Mouse (Mus musculus) midbrain, postnatal 0 days (tissue): Measurements from ENCODE around the gene Bmt2. TPM values are rescaled to one million over a fixed set of nuclear protein-coding genes. Genes with fewer than 3 reads are reported as not detected.

Source experiments
- ATAC-seq: fragments of 200-750 bp; cut with Nextera tagmentation; 2 replicates; pipeline ENCODE4 v1.8.0; 2017; ENCODE audit warnings: moderate number of reproducible peaks, mild to moderate bottlenecking, moderate TSS enrichment, moderate library complexity; ENCODE audit not compliant: low FRiP score
- DNase-seq: peaks from one replicate; pipeline ENCODE4 v3.0.0-alpha.2; 2015; ENCODE audit warnings: low spot score
- H3K27ac ChIP-seq: fragments of 300-500 bp; sonication (generic); 2 replicates; pipeline ENCODE4 v1.5.1; 2014; ENCODE audit warnings: low read depth, mild to moderate bottlenecking, low read length, mixed read lengths
- H3K27me3 ChIP-seq: fragments of 300-500 bp; sonication (generic); 2 replicates; pipeline ENCODE4 v1.6.1; 2014; ENCODE audit warnings: low read length, control low read depth, mixed read lengths; ENCODE audit not compliant: insufficient read depth
- H3K36me3 ChIP-seq: fragments of 300-500 bp; sonication (generic); 2 replicates; pipeline ENCODE4 v1.6.1; 2014; ENCODE audit warnings: low read length, control low read depth, mixed read lengths; ENCODE audit not compliant: insufficient read depth
- H3K4me1 ChIP-seq: fragments of 300-500 bp; sonication (generic); 2 replicates; pipeline ENCODE4 v1.6.1; 2014; ENCODE audit warnings: mild to moderate bottlenecking, control low read depth, antibody characterized with exemption, low read length, mixed read lengths; ENCODE audit not compliant: insufficient read depth
- H3K4me2 ChIP-seq: fragments of 300-500 bp; sonication (generic); 2 replicates; pipeline ENCODE4 v1.6.1; 2014; ENCODE audit warnings: low read depth, mild to moderate bottlenecking, low read length, mixed read lengths; ENCODE audit not compliant: poor library complexity, severe bottlenecking
- H3K4me3 ChIP-seq: fragments of 300-500 bp; sonication (generic); 2 replicates; pipeline ENCODE4 v1.5.1; 2014; ENCODE audit warnings: low read depth, mild to moderate bottlenecking, low read length, moderate library complexity
- H3K9ac ChIP-seq: fragments of 300-500 bp; sonication (generic); replicated peaks from 2 replicates; pipeline ENCODE4 v1.6.1; 2014; ENCODE audit warnings: mild to moderate bottlenecking, low read length, moderate library complexity, mixed read lengths; ENCODE audit not compliant: poor library complexity, severe bottlenecking
- H3K9me3 ChIP-seq: fragments of 300-500 bp; sonication (generic); 2 replicates; pipeline ENCODE4 v1.6.1; 2016; ENCODE audit warnings: low read length, control low read depth
- CTCF ChIP-seq: IDR thresholded peaks from 2 replicates; pipeline ENCODE4 v1.5.1; 2016; ENCODE audit warnings: antibody characterized with exemption, mild to moderate bottlenecking
- WGBS: fragments of 180-500 bp; shearing (Covaris S2); extraction: QIAGEN DNeasy Blood & Tissue Kit; methylation state at CpG from one replicate; pipeline ENCODE4 v1.1.7; 2014; 5-methylcytosine and 5-hydroxymethylcytosine counted together
- polyA plus RNA-seq: library from polyadenylated mRNA; unstranded; fragments of >200 nt; fragmentation: Nextera tagmentation; extraction: Ambion mirVana; gene quantifications from 2 replicates; pipeline ENCODE4 v1.2.1, GENCODE M21; 2015
- total RNA-seq: library from RNA; depleted of rRNA; stranded (reverse); fragments of >200 nt; gene quantifications from 2 replicates; pipeline ENCODE4 v1.2.3, GENCODE M21; 2014

Gene Bmt2
- total and polyA plus RNA-seq, 2 experiments from 2014 or later, result 11.0 to 28.9 TPM

DNA sequence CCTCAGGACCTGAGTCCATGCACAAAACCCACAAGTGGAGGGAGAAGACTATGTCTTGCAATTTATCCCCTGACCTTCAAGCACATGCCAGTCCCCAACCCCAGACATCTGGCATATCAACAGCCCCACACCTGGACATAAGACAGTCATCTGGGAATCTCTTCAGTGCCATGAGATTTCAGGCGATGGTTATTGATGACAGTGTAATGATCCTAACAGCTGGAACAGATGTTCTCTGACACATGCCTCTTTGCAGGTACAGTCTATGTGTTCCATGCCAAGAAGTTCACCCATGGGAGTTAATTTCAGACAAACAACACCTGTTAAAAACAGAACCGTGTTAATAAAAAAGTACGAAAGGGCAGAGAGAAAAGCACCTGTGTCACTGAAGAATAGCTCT is 64.1 kb downstream of the Bmt2 start:
- no peak overlapping the region for H3K4me2 ChIP-seq
- DNase-seq (no peak), ATAC-seq (no peak)
- H3K27ac ChIP-seq, result no peak overlapping the region
- H3K4me1 ChIP-seq, result no peaks in the 10 kb centered on the region
- WGBS, result 87% methylated on average over 3 of the region's 3 CpGs
- no peaks in the 10 kb centered on the region for H3K36me3 ChIP-seq
- TF ChIP-seq CTCF, result no peak
- no peaks in the 10 kb centered on the region for H3K9me3 ChIP-seq
- H3K27me3 ChIP-seq, result no peaks in the 10 kb centered on the region
- H3K9ac ChIP-seq, result no peak overlapping the region
- no peak overlapping the region for H3K4me3 ChIP-seq

DNA sequence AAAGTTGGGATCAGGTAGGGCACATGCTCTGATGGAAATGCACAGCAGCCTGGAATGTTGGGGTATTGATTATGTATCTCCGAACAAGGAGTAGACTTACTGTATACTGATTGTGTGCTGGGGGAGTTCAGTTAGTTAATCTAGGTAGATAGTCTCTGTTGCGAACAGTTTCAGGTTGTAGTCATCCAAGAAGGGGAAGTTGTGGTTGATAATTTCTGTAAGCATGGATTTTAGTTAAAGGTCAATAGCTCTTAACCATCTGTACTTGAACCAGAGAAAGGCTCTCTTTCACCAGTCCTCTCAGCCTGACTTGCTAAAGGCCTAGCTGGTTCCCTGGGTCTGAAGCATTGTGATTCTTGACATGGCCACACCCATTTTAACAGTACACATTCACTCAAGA is 66.9 kb downstream of the Bmt2 start:
- DNase-seq (no peak), ATAC-seq (no peak)
- H3K4me3 ChIP-seq, result no peak overlapping the region
- WGBS, result 96% methylated on average over 2 of the region's 2 CpGs
- H3K27ac ChIP-seq, result no peak overlapping the region
- no peaks in the 10 kb centered on the region for H3K36me3 ChIP-seq
- H3K27me3 ChIP-seq, result no peaks in the 10 kb centered on the region
- H3K4me2 ChIP-seq, result no peak overlapping the region
- H3K9me3 ChIP-seq, result no peaks in the 10 kb centered on the region
- H3K9ac ChIP-seq, result no peak overlapping the region
- peaks cover 9% of the 10 kb centered on the region; the same call in 1 of the 2 replicates for H3K4me1 ChIP-seq
- TF ChIP-seq CTCF, result no peak

DNA sequence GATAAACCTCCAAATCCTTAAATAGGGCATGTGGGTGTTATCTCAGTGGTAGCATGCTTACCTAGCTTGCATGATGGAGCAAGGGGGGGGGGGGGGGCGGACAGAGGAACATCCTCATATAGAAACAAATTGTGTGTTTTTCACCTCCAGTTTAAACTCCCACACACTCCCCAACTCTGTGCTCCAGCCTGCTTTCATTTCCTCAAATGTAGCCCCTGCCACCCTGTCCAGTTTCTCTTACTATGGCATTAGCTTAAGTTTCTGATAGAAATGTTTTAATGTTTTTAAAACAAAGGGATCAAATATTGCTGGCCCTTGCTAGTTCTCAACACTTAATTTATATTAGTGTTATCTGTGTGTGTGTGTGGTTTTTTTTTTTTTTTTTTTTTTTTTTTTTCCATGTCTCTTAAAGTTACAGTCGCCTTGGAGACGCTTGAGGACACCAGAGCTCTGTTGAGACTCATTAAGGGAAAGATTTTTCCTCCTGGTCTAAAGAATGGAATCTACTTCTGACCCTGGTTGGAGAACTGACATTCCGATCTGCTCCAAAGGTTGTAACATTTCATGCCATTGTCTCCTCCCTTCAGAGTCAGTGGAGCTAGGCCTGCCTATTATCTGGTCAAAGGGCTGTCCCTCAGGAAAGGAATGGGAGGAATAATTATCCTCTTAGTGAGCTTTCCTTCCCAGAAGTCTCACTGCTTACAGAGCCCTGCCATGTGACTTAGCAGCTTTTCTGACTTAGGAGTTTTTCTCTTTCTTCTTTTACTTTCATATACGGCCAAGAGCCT is 68.2 kb downstream of the Bmt2 start:
- Histone ChIP-seq H3K27ac (no peak overlapping the region), H3K4me2 (no peak overlapping the region), H3K4me3 (no peak overlapping the region), H3K36me3 (no peaks in the 10 kb centered on the region), H3K27me3 (no peaks in the 10 kb centered on the region), H3K4me1 (peaks cover 9% of the 10 kb centered on the region; the same call in 1 of the 2 replicates), H3K9me3 (no peaks in the 10 kb centered on the region), H3K9ac (no peak overlapping the region)
- no peak for ATAC-seq
- TF ChIP-seq CTCF, result no peak
- DNase-seq, result no peak
- WGBS, result 36% methylated on average over 5 of the region's 5 CpGs

DNA sequence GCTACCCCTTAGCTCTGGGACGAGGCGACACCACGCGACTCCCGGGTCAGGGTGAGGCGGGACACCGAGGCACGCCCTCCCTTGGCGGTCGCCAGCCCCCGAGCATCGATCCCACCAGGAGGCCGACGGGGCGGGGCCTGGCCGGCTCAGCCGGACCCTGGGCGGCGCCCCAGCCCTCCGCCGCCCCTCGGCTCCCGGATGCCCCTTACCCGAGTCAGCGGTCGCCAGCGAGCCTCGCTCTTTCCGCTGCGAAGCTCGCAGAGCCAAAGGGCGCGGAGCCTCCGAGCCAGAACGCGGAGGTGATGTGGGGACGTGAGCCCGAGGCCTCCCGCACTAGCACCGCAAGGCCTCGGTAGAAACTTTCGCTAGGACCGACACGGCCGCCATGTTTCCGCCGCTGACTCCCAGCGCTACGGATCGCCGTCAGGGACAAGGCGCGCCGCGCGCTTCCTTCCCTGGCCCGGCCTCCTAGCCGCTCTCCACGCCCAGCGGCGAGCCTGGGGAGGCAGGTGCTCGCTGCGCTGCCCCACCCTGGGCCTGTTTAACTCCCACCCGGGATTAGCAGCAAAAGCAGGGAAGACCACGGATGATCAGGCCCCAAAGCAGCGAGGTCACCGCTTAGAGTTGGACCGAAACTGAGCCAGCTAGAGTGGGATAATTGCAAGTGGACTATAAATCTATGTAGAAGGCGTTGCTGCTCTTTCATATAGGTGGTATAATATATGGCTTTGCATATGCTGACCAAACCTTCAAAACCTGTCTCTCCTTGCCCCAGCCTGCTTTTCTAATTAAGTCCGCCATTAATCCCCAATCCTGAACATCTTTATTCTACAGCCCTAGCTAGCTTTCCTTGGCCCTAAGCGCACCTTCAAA is 69.9 kb downstream of the Bmt2 start, which contains the start of gene Tmem168:
Gene Tmem168 (minus strand): TSS at position 480 of the 873 bp plus-strand sequence.
- WGBS, result 2% methylated on average over 69 of the region's 71 CpGs
- no peaks in the 10 kb centered on the region for H3K36me3 ChIP-seq
- ATAC-seq, result peak; percentile 94

DNA sequence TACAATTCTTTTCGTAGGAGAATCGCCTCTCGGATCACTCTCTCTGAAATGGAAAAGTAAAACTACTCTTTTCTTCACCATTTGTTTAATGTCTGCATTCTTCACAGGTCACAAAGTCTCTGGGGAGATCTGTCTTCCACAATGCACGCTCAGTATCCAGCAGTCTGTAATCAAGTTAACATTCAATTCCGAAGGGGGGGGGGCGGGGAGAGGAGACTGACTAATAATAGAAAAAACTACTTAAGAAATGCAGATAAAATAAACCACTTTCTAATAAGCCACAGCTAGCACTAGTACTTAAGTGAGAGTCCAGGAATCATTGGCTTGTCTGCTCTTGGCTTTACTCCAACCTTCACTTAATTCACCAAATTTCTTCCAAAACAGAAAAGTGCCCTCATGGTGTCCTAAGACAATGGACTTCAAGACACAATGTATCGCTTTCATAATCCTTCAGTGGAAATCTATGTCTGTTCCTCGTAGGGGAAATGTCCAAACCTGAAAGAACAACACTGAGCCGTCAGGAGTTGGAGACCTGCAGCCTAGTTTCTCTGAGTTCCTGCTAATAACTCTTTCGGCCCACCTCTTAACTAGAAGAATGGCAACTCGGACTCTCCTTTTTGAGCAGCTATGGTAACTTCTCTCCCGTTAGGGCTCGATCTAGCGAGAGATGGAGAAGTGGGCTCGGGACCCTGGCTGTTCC is 70.7 kb downstream of the Bmt2 start:
- Histone ChIP-seq H3K4me3 (peak overlapping the region; percentile 65), H3K36me3 (no peaks in the 10 kb centered on the region), H3K4me2 (peak overlapping the region; percentile 61), H3K27ac (peak overlapping the region; percentile 89), H3K9ac (peak overlapping the region; percentile 74), H3K9me3 (no peaks in the 10 kb centered on the region), H3K27me3 (no peaks in the 10 kb centered on the region), H3K4me1 (peaks cover 9% of the 10 kb centered on the region; the same call in 1 of the 2 replicates)
- no peak for DNase-seq
- ATAC-seq, result no peak
- no peak for TF ChIP-seq CTCF
- 7% methylated on average over 15 of the region's 15 CpGs for WGBS

More for the DNA sequence above, 69.9 kb downstream of the Bmt2 start, which contains the start of gene Tmem168:
- H3K27me3 ChIP-seq, result no peaks in the 10 kb centered on the region
- peak within 1 kb of the TSS; percentile 61 for H3K4me2 ChIP-seq
- peak within 1 kb of the TSS; percentile 65 for H3K4me3 ChIP-seq
- no peaks in the 10 kb centered on the region for H3K9me3 ChIP-seq
- H3K4me1 ChIP-seq, result peaks cover 9% of the 10 kb centered on the region; the same call in 1 of the 2 replicates
- TF ChIP-seq CTCF, result no peak; the same call in 1 of the 2 replicates
- peak; percentile 91 for DNase-seq
- H3K27ac ChIP-seq, result peak within 1 kb of the TSS; percentile 89
- peak within 1 kb of the TSS; percentile 74 for H3K9ac ChIP-seq
